Mouse (Mus musculus): ENCODE data around the gene Cntnap2. TPM values are rescaled to one million over a fixed set of nuclear protein-coding genes. Genes with fewer than 3 reads are reported as not detected.

Cntnap2 gene
- polyA plus RNA-seq, 1 experiment from 2014 or later = 1.7 TPM

DNA sequence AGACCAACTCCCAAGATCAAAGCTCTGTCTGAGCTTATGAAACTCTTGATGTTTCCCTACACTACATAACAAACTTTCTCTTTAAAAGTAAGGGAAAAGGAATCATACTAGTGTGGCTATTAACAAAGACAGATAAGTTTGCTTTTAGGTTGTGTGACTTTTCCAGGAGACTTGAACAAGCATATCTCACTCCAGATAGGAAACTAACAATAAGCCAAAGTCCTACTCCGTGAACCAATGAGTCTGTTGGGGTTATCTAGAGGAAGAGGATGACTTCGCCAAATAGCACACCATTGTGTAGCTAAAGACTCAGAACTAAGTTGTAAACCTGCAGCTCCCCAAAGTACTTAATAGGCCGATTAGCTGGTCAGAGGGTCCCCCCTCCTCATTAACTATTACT, 1860.8 kb downstream of the Cntnap2 start:
- Histone ChIP-seq H3K27me3 (replicated peaks; ENCODE audit: control insufficient read depth, insufficient read depth, low read length) (no peaks in the 10 kb centered on the region), H3K4me3 (ENCODE audit: low read length) (no peak overlapping the region), H3K4me2 (ENCODE audit: low read depth, low read length) (no peak overlapping the region), H3K9ac (ENCODE audit: low read depth, low read length) (no peak overlapping the region), H3K9me3 (ENCODE audit: control insufficient read depth, low read length) (no peaks in the 10 kb centered on the region), H3K4me1 (ENCODE audit: control insufficient read depth, insufficient read depth, low read length) (no peaks in the 10 kb centered on the region), H3K27ac (ENCODE audit: low read length) (no peak overlapping the region), H3K36me3 (ENCODE audit: control insufficient read depth, insufficient read depth, low read length) (no peaks in the 10 kb centered on the region)
- ATAC-seq = peak; percentile 58
- 70% methylated on average over 3 of the region's 3 CpGs for WGBS

- WGBS = 61% methylated on average over 7 of the region's 7 CpGs
- H3K36me3 ChIP-seq (ENCODE audit: control insufficient read depth, insufficient read depth, low read length) = no peaks in the 10 kb centered on the region
- no peaks in the 10 kb centered on the region for H3K9me3 ChIP-seq (ENCODE audit: control insufficient read depth, low read length)
- no peak overlapping the region for H3K4me2 ChIP-seq (ENCODE audit: low read depth, low read length)
- no peaks in the 10 kb centered on the region for H3K27me3 ChIP-seq (replicated peaks; ENCODE audit: control insufficient read depth, insufficient read depth, low read length)
- H3K9ac ChIP-seq (ENCODE audit: low read depth, low read length) = no peak overlapping the region
- H3K4me1 ChIP-seq (ENCODE audit: control insufficient read depth, insufficient read depth, low read length) = no peaks in the 10 kb centered on the region
- ATAC-seq = no peak
- H3K27ac ChIP-seq (ENCODE audit: low read length) = no peak overlapping the region
- H3K4me3 ChIP-seq (ENCODE audit: low read length) = no peak overlapping the region
Measured at GRCm38 (mm10) chr6:46924709-46925108, 1865.6 kb downstream of the Cntnap2 start.

GRCm38 (mm10) chr6:46945703-46946102, 1886.5 kb downstream of the Cntnap2 start:
- Histone ChIP-seq H3K4me3 (ENCODE audit: low read length) (no peak overlapping the region), H3K9me3 (ENCODE audit: control insufficient read depth, low read length) (no peaks in the 10 kb centered on the region), H3K27ac (ENCODE audit: low read length) (no peak overlapping the region), H3K4me1 (ENCODE audit: control insufficient read depth, insufficient read depth, low read length) (no peaks in the 10 kb centered on the region), H3K36me3 (ENCODE audit: control insufficient read depth, insufficient read depth, low read length) (no peaks in the 10 kb centered on the region), H3K27me3 (replicated peaks; ENCODE audit: control insufficient read depth, insufficient read depth, low read length) (no peaks in the 10 kb centered on the region), H3K9ac (ENCODE audit: low read depth, low read length) (no peak overlapping the region), H3K4me2 (ENCODE audit: low read depth, low read length) (no peak overlapping the region)
- 72% methylated on average over 4 of the region's 4 CpGs for WGBS
- no peak for ATAC-seq

- H3K4me3 ChIP-seq (ENCODE audit: low read length) = no peak overlapping the region
- 30% methylated on average over 10 of the region's 10 CpGs for WGBS
- no peaks in the 10 kb centered on the region for H3K27me3 ChIP-seq (replicated peaks; ENCODE audit: control insufficient read depth, insufficient read depth, low read length)
- H3K36me3 ChIP-seq (ENCODE audit: control insufficient read depth, insufficient read depth, low read length) = no peaks in the 10 kb centered on the region
- no peak overlapping the region for H3K27ac ChIP-seq (ENCODE audit: low read length)
- peak; percentile 85 for ATAC-seq
- H3K9me3 ChIP-seq (ENCODE audit: control insufficient read depth, low read length) = no peaks in the 10 kb centered on the region
- H3K9ac ChIP-seq (ENCODE audit: low read depth, low read length) = no peak overlapping the region
- H3K4me1 ChIP-seq (ENCODE audit: control insufficient read depth, insufficient read depth, low read length) = no peaks in the 10 kb centered on the region
- H3K4me2 ChIP-seq (ENCODE audit: low read depth, low read length) = no peak overlapping the region
Measured at GRCm38 (mm10) chr6:46961022-46961686, 1902.0 kb downstream of the Cntnap2 start.

- Histone ChIP-seq H3K27me3 (replicated peaks; ENCODE audit: control insufficient read depth, insufficient read depth, low read length) (no peaks in the 10 kb centered on the region), H3K4me2 (ENCODE audit: low read depth, low read length) (no peak overlapping the region), H3K9me3 (ENCODE audit: control insufficient read depth, low read length) (no peaks in the 10 kb centered on the region), H3K27ac (ENCODE audit: low read length) (no peak overlapping the region), H3K9ac (ENCODE audit: low read depth, low read length) (no peak overlapping the region), H3K4me1 (ENCODE audit: control insufficient read depth, insufficient read depth, low read length) (no peaks in the 10 kb centered on the region), H3K4me3 (ENCODE audit: low read length) (no peak overlapping the region), H3K36me3 (ENCODE audit: control insufficient read depth, insufficient read depth, low read length) (no peaks in the 10 kb centered on the region)
- ATAC-seq = no peak
- 83% methylated on average over 2 of the region's 2 CpGs for WGBS
Measured at GRCm38 (mm10) chr6:46963261-46963660, 1904.1 kb downstream of the Cntnap2 start.

DNA sequence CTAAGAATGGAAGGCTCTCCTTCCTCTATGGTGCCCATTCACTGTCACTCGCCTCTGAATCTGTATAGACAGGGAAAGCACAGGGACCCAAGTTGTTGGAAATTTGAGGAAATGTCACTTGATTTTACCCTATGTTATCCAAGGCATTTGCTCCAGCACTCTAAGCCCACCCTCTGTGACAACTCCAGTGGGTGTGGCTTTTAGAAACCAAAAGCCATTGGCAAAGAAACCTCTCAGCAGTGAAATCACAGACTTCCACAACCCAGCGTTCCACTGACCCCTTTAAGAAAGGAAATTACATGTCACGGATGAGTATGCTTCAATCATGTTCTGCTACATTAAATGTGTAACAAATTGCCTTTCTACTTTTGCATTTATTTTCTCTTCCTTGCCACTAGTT, 1904.5 kb downstream of the Cntnap2 start:
- no peak for ATAC-seq
- WGBS = 84% methylated on average over 3 of the region's 3 CpGs

DNA sequence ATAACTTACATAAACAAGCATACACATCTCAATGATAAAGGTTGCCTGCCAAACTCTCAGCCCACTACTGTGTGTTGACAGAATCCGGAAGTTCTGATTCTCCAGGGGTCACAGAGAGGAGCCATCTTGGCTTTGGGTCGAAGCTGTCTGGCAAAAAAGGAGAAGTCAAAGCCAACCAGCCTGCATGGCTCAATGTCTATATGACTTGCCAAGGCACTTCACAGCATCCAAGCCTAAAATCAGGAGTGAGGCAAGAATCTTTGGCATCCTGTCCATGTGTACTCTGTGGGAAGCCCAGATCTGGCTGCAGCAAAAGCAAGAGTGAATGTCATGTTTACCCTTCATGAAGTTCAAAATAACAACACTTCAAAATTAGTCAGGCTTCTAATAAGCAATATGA, 1913.5 kb downstream of the Cntnap2 start:
- Histone ChIP-seq H3K4me3 (ENCODE audit: low read length) (no peak overlapping the region), H3K9me3 (ENCODE audit: control insufficient read depth, low read length) (no peaks in the 10 kb centered on the region), H3K4me2 (ENCODE audit: low read depth, low read length) (no peak overlapping the region), H3K4me1 (ENCODE audit: control insufficient read depth, insufficient read depth, low read length) (no peaks in the 10 kb centered on the region), H3K9ac (ENCODE audit: low read depth, low read length) (no peak overlapping the region), H3K27ac (ENCODE audit: low read length) (no peak overlapping the region), H3K36me3 (ENCODE audit: control insufficient read depth, insufficient read depth, low read length) (no peaks in the 10 kb centered on the region), H3K27me3 (replicated peaks; ENCODE audit: control insufficient read depth, insufficient read depth, low read length) (no peaks in the 10 kb centered on the region)
- no peak for ATAC-seq
- WGBS = 88% methylated on average over 2 of the region's 2 CpGs

More for the DNA sequence above, 1904.5 kb downstream of the Cntnap2 start:
- no peaks in the 10 kb centered on the region for H3K4me1 ChIP-seq (ENCODE audit: control insufficient read depth, insufficient read depth, low read length)
- H3K9ac ChIP-seq (ENCODE audit: low read depth, low read length) = no peak overlapping the region
- no peaks in the 10 kb centered on the region for H3K36me3 ChIP-seq (ENCODE audit: control insufficient read depth, insufficient read depth, low read length)
- no peaks in the 10 kb centered on the region for H3K9me3 ChIP-seq (ENCODE audit: control insufficient read depth, low read length)
- no peak overlapping the region for H3K4me3 ChIP-seq (ENCODE audit: low read length)
- H3K4me2 ChIP-seq (ENCODE audit: low read depth, low read length) = no peak overlapping the region
- no peak overlapping the region for H3K27ac ChIP-seq (ENCODE audit: low read length)
- H3K27me3 ChIP-seq (replicated peaks; ENCODE audit: control insufficient read depth, insufficient read depth, low read length) = no peaks in the 10 kb centered on the region

- WGBS = 89% methylated on average over 6 of the region's 6 CpGs
Measured at GRCm38 (mm10) chr6:46996010-46996602, 1936.9 kb downstream of the Cntnap2 start.

DNA sequence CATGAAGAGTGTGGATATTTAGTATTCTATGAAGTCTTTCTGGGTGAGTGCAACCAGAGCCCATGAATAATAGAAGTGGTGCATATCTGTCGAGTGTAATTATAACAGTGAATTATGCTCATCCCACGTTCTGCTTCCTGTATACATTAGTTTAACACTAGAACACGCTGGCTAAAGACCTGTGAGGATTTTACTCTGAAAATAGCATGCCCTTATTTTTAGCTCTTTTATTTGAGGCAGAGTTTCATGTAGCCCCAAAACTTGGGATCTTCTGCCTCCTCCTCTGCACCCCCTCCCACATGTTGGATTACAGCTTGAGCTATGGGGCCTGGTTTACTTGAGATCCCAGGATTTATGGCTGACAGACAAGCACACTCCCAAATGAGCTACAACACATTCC, 1945.3 kb downstream of the Cntnap2 start:
- 40% methylated on average over 3 of the region's 3 CpGs for WGBS
- H3K4me1 ChIP-seq (ENCODE audit: control insufficient read depth, insufficient read depth, low read length) = no peaks in the 10 kb centered on the region
- no peak overlapping the region for H3K27ac ChIP-seq (ENCODE audit: low read length)
- no peaks in the 10 kb centered on the region for H3K9me3 ChIP-seq (ENCODE audit: control insufficient read depth, low read length)
- no peak overlapping the region for H3K9ac ChIP-seq (ENCODE audit: low read depth, low read length)
- no peak overlapping the region for H3K4me3 ChIP-seq (ENCODE audit: low read length)
- no peaks in the 10 kb centered on the region for H3K36me3 ChIP-seq (ENCODE audit: control insufficient read depth, insufficient read depth, low read length)
- H3K27me3 ChIP-seq (replicated peaks; ENCODE audit: control insufficient read depth, insufficient read depth, low read length) = no peaks in the 10 kb centered on the region
- no peak overlapping the region for H3K4me2 ChIP-seq (ENCODE audit: low read depth, low read length)
- ATAC-seq = no peak

More at GRCm38 (mm10) chr6:46996010-46996602, 1936.9 kb downstream of the Cntnap2 start:
- no peak for ATAC-seq
- no peak overlapping the region for H3K27ac ChIP-seq (ENCODE audit: low read length)
- no peaks in the 10 kb centered on the region for H3K4me1 ChIP-seq (ENCODE audit: control insufficient read depth, insufficient read depth, low read length)
- H3K27me3 ChIP-seq (replicated peaks; ENCODE audit: control insufficient read depth, insufficient read depth, low read length) = no peaks in the 10 kb centered on the region
- no peaks in the 10 kb centered on the region for H3K9me3 ChIP-seq (ENCODE audit: control insufficient read depth, low read length)
- no peak overlapping the region for H3K4me2 ChIP-seq (ENCODE audit: low read depth, low read length)
- H3K9ac ChIP-seq (ENCODE audit: low read depth, low read length) = no peak overlapping the region
- H3K4me3 ChIP-seq (ENCODE audit: low read length) = no peak overlapping the region
- no peaks in the 10 kb centered on the region for H3K36me3 ChIP-seq (ENCODE audit: control insufficient read depth, insufficient read depth, low read length)

- no peak for ATAC-seq
- Histone ChIP-seq H3K4me3 (ENCODE audit: low read length) (no peak overlapping the region), H3K9ac (ENCODE audit: low read depth, low read length) (no peak overlapping the region), H3K4me1 (ENCODE audit: control insufficient read depth, insufficient read depth, low read length) (no peaks in the 10 kb centered on the region), H3K36me3 (ENCODE audit: control insufficient read depth, insufficient read depth, low read length) (no peaks in the 10 kb centered on the region), H3K27me3 (replicated peaks; ENCODE audit: control insufficient read depth, insufficient read depth, low read length) (no peaks in the 10 kb centered on the region), H3K9me3 (ENCODE audit: control insufficient read depth, low read length) (no peaks in the 10 kb centered on the region), H3K27ac (ENCODE audit: low read length) (no peak overlapping the region), H3K4me2 (ENCODE audit: low read depth, low read length) (no peak overlapping the region)
- 86% methylated on average over 4 of the region's 4 CpGs for WGBS
Measured at GRCm38 (mm10) chr6:47012933-47013332, 1953.8 kb downstream of the Cntnap2 start.

Measured in intestine, embryonic 16.5 days (tissue).